Mouse (Mus musculus) intestine, postnatal 0 days (tissue): ENCODE results near the gene Cabs1. TPM values are rescaled to one million over a fixed set of nuclear protein-coding genes. Genes with fewer than 3 reads are reported as not detected.

ENCODE experiments used
- ATAC-seq: fragments of 200-750 bp; cut with Nextera tagmentation; 2 replicates; pipeline ENCODE4 v1.8.0; 2017; ENCODE audit warnings: mild to moderate bottlenecking, moderate TSS enrichment, moderate library complexity
- H3K27ac ChIP-seq: fragments of 300-500 bp; sonication (generic); 2 replicates; pipeline ENCODE4 v1.5.1; 2014; ENCODE audit warnings: mild to moderate bottlenecking, low read depth, low read length, moderate library complexity
- H3K27me3 ChIP-seq: fragments of 300-500 bp; sonication (generic); replicated peaks from 2 replicates; pipeline ENCODE4 v1.6.1; 2014; ENCODE audit warnings: low read length, mixed read lengths; ENCODE audit not compliant: control insufficient read depth, insufficient read depth
- H3K36me3 ChIP-seq: fragments of 300-500 bp; sonication (generic); 2 replicates; pipeline ENCODE4 v1.6.1; 2014; ENCODE audit warnings: mild to moderate bottlenecking, moderate library complexity; ENCODE audit not compliant: control insufficient read depth, insufficient read depth
- H3K4me1 ChIP-seq: fragments of 300-500 bp; sonication (generic); replicated peaks from 2 replicates; pipeline ENCODE4 v1.6.1; 2014; ENCODE audit warnings: antibody characterized with exemption, low read length, mixed read lengths; ENCODE audit not compliant: control insufficient read depth, insufficient read depth
- H3K4me2 ChIP-seq: fragments of 300-500 bp; sonication (generic); replicated peaks from 2 replicates; pipeline ENCODE4 v1.6.1; 2014; ENCODE audit warnings: low read depth, mild to moderate bottlenecking, moderate library complexity
- H3K4me3 ChIP-seq: fragments of 300-500 bp; sonication (generic); 2 replicates; pipeline ENCODE4 v1.5.1; 2014; ENCODE audit warnings: low read depth, low read length
- H3K9ac ChIP-seq: fragments of 300-500 bp; sonication (generic); 2 replicates; pipeline ENCODE4 v1.6.1; 2014; ENCODE audit warnings: mild to moderate bottlenecking, low read depth, low read length
- H3K9me3 ChIP-seq: fragments of 300-500 bp; sonication (generic); 2 replicates; pipeline ENCODE4 v1.6.1; 2016; ENCODE audit warnings: mixed run types; ENCODE audit not compliant: control insufficient read depth
- CTCF ChIP-seq: sonication (generic); IDR thresholded peaks from 2 replicates; pipeline ENCODE4 v1.5.1; 2016; ENCODE audit warnings: low read depth, mild to moderate bottlenecking, control low read depth, antibody characterized with exemption, moderate library complexity
- WGBS: fragments of 180-500 bp; shearing (Covaris S2); extraction: QIAGEN DNeasy Blood & Tissue Kit; methylation state at CpG from one replicate; pipeline ENCODE4 v1.1.7; 2014; 5-methylcytosine and 5-hydroxymethylcytosine counted together
- polyA plus RNA-seq: library from polyadenylated mRNA; unstranded; fragments of >200 nt; fragmentation: Nextera tagmentation; extraction: Ambion mirVana; gene quantifications from 2 replicates; pipeline ENCODE4 v1.2.1, GENCODE M21; 2015

Gene Cabs1
- polyA plus RNA-seq, 1 experiment from 2014 or later, result not detected

- Histone ChIP-seq H3K9ac (no peak within 1 kb of the TSS), H3K4me1 (no peaks in the 10 kb centered on the region), H3K4me3 (no peak within 1 kb of the TSS), H3K36me3 (no peaks in the 10 kb centered on the region), H3K27ac (no peak within 1 kb of the TSS), H3K4me2 (no peak within 1 kb of the TSS), H3K27me3 (no peaks in the 10 kb centered on the region), H3K9me3 (no peaks in the 10 kb centered on the region)
- WGBS, result 83% methylated on average over 3 of the region's 3 CpGs
- ATAC-seq, result no peak
- no peak for TF ChIP-seq CTCF
Measured at GRCm38 (mm10) chr5:88002249-88002648, 23.0 kb downstream of the Cabs1 start, which contains the start of gene Smr3a. Smr3a (plus strand) TSS chr5:88002549.

- Histone ChIP-seq H3K9me3 (no peaks in the 10 kb centered on the region), H3K9ac (no peak overlapping the region), H3K4me3 (no peak overlapping the region), H3K4me2 (no peak overlapping the region), H3K36me3 (no peaks in the 10 kb centered on the region), H3K27ac (no peak overlapping the region), H3K27me3 (no peaks in the 10 kb centered on the region), H3K4me1 (no peaks in the 10 kb centered on the region)
- no peak for ATAC-seq
- no peak for TF ChIP-seq CTCF
Measured at GRCm38 (mm10) chr5:88005241-88005640, 26.0 kb downstream of the Cabs1 start.

Other genes starting within 250 kb of the Cabs1 start
- 1.5 and 5.5 TPM in 2 replicates for gene Csn1s2a, start 204.9 kb upstream of the Cabs1 start, polyA plus RNA-seq
- 0.21 TPM in 1 of 2 replicates, not detected in the other for gene Csn1s2b, start 171.4 kb upstream of the Cabs1 start, polyA plus RNA-seq
- gene Prr27, start 153.8 kb upstream of the Cabs1 start, polyA plus RNA-seq, result not detected in 2 replicates
- not detected in 2 replicates for gene Odam, start 94.4 kb upstream of the Cabs1 start, polyA plus RNA-seq
- 0.97 and 2.3 TPM in 2 replicates for gene Csn3, start 53.9 kb upstream of the Cabs1 start, polyA plus RNA-seq
- not detected in 2 replicates for gene 2310003L06Rik, start 10.0 kb upstream of the Cabs1 start, polyA plus RNA-seq
- not detected in 2 replicates for gene Gm28434, start 9.9 kb upstream of the Cabs1 start, polyA plus RNA-seq
- not detected in 2 replicates for gene Smr3a, start 23.1 kb downstream of the Cabs1 start, polyA plus RNA-seq
- not detected in 2 replicates for gene Smr2, start 107.1 kb downstream of the Cabs1 start, polyA plus RNA-seq
- gene Gm11116, start 132.1 kb downstream of the Cabs1 start, polyA plus RNA-seq, result not detected in 2 replicates
- gene Gm11115, start 174.7 kb downstream of the Cabs1 start, polyA plus RNA-seq, result not detected in 2 replicates